Mouse (Mus musculus): Measurements from ENCODE around the gene Gm20388.

Gm20388 gene

DNA sequence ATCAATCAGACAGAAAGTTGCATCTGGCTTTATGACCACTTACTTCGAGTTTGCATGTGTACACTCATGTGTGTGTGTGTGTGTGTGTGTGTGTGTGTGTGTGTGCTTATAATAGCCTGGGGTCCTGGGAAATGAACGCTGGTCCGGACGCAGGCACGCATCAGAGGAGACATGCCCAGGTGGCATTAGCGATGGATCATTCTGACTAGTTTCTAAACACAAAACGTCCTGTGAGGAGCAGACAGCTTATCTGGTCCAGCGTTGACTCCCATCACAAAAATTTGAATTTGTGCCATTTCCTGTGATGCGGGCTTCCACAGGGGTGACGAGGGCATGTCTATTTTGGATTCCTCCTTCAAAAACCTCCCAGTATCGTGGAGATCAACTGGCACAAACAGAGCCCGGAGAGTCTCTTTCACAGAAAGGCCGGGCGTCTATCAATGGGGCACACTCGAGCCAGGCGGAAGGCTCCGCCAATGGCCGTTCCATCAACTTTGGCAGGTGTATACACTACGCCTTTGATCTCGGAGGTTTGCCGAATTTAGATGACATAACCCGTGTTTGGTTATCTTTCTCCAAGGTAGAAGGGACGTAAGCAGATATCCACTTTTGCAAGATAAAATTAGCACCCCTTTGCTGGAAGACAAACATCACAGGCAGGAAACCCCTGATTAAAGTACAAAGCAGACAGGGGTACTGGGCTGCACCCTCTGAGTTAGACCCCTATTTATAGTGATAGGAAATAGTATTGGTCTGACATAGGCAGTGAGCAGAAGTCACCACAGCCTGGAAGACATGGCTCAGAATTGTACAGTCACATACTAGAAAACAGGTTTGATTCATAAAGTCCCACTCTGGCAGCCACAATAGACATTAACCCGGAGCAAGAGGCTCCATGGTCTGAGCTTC lies 965.6 kb downstream of the Gm20388 start:
- no peak for DNase-seq

DNA sequence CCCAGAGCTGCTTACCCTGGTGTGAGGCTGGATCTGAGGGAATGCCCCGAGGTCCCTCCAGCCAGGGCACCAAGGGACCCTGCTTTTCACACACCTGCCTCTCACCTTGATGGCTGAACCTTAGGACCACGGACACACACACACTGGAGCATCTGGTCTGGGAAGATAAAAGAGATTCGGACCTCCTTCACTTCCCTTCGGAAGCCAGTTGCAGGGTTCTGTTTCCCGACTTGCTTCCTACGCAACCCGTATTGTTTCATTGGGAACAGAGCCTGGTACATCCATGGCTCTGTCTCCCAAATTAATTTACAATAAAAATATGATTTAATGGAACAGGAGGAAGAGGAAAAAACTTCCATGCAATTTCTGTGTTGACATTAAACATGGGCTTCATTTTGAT lies 966.4 kb downstream of the Gm20388 start:
- DNase-seq = no peak

DNA sequence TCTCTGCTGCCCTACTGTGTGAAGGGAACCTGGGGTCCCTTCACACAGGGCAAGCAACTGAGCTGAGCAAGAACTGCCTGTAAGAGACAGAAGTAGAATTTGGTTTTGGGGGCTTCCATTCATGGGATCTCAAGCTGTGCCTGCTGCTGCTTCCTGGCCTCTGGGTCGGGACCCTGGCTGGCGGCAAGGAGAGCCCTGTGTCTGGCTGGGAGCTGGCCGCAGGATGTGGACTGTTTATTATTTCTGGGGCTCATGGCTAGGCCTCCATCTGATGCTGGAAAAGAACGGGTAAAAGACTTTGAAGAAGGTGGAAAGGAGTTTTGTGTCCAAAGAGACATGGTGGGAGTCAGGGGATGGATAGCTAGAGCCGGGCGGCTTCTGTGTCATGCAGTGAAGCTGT lies 969.3 kb downstream of the Gm20388 start:
- no peak for DNase-seq

DNA sequence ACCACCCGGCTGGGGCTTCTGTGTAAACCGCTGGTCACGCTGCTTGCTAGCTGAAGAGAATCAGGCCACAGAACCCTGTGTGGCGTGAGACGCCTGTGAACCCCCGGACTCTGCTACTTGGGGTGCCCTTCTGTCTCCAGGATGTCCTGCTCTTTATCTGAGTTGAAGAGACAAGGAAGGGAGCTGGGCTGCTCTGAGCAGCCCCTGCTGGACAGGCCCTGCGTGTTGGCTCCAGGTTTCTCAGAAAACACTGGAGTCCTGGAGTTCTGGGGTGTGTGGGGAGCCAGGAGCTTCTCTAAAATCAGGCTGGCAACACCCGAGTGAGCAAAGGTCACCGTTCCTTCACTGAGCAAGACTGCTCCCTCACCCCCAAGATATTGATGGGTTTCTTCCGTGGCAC lies 971.0 kb downstream of the Gm20388 start:
- DNase-seq = no peak

DNA sequence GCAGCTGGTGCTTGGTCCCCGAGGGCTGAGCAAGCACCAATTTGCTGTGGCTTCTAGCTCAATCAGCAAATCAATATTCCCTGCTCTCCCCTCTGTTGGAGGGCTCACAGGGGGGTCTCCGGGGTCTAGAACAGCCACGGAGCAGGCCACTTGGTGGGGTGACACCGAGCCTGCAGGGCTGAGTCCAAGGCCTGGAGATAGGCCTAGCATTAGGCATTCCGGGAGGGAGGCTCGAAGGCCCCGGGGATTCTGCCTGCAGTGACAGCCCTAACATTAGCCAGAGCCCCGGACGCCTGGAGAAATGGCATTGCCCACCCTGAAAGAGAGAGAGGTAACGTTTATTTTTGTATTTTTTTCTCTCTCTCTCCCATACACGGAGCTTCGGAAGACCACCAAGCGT lies 972.0 kb downstream of the Gm20388 start:
- no peak for DNase-seq

DNA sequence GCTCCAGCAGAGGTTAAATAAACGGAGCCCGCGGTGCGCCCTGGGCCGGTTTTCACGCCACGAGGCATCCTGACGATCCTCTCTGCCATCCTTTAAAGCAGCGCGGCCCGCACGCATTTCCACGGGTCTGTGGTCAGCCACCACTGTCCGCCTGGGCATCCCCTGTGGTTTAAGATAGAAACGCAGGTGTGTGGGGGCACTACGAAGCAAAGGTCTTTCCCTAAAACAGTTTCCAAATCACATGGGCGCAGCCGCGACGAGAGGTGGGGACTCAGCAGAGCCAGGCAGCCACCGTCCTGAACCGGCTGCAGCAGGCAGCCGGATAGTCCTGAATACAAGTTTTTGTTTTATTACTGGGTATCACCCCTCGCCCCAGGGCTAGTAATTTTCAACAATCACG lies 972.7 kb downstream of the Gm20388 start:
- no peak for DNase-seq

DNA sequence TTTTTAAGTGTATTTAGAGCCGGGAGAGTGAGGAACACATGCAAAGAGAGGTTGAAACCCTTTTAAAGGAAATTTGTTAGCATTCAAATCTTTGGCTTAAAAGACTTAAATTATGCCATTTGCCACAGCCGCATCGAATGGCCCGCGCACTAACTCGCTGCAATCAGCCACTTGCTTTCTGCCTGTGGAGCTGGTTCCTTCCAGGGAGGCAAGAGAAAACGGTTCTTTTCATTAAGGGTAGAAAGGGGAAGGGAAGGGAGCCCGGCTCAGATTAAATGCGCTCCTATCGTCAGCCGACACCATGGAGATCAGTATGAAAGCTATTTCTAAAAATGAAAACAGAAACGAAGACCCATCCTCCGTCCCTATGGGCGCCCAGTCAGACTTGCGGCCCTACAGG lies 973.2 kb downstream of the Gm20388 start:
- DNase-seq = no peak

DNA sequence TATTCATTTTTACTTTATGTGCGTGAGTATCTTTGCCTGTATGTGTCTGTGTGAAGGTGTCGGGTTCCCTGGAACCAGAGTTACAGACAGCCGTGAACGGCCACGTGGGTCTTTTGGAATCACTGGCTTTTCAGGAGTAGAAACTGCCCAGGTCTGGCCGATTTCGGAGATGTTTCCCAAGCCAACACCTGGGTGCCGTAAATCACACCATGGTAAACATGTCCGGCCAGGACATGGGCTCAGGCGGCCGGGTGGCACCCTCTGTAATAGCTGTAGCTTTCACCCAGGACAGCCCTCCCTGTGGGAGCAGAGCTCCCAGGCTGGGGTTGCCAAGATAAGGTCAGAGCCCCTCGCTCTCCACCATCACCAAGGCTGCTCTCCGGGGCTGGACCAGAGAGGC lies 974.2 kb downstream of the Gm20388 start:
- DNase-seq = no peak

DNA sequence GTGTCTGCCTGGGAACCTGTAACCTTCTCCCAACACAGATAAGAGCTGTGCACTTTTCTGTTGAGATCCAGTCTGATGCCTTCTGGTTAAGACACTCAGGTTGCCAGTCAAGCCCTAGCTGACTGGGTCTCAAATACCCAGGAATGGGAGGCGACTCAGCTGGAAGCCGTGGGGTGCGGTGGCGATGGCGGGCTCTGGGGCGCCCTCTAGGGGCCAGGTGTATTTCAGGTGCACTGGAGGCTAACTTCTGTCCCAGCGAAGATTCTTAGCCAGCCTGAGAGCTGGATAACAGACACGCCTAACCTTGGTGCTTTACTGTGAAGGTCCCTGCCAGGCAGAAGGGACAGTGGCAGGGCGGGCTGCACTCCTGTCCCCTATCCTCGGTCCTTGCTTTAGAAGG lies 976.6 kb downstream of the Gm20388 start:
- DNase-seq = peak in 1 of 2 experiments; percentile 13

DNA sequence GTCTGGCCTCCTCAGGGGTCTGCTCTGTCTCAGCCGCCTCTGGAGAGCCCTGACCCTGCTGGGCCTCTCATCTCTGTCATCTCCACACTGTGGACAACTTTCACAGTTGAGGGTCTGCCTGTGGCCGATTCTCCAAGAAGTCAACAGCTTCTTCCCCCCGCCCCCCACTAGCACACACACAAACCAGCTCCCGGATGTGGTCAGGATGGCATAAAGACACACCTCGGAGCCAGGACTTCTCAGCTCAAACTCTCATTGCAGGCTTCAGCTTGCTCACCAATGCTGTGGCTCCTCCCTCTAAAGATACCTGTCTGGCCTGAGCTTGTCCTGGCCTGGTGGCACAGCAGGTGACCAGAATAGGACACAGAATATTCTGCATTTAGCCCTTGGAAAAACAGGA lies 977.4 kb downstream of the Gm20388 start:
- DNase-seq = no peak

DNA sequence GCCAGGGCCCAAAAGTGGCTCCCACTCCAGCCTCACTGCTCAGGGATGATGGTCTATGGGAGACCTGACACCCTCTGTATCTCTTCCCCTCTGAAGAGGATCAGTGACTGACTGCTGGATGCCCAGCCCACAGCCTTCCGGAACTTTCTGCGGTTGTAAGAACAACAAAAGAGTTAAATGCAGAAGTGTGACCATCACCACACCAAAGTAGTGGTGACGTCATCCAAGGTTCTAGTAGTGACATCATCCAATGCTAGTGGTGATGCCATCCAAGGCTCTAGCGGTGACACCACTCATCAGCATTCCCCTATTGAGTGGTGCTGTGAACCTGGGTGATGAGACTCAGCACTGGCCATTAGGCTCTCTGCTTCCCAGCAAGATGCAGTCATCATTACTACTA lies 978.5 kb downstream of the Gm20388 start:
- no peak for DNase-seq

DNA sequence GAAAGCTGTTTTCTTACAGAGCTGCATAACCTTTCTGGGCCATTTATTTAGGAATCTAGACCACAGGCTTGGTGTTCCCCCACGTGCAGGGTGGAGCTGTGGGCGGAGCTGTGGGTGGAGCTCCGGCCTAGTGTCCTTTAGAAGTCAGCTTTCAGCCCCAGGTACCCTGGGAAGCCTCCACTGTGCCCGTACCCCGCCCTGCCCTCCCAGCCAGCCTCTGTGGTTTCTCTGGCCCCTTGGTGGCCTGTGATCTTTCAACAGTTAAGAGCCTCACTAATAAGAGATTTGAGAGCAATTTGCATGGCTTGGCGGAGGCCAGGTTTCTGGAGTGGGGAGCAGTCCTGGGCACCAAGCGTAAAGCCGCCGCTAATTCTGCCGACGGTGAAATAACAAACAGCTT lies 979.4 kb downstream of the Gm20388 start:
- no peak for DNase-seq

DNA sequence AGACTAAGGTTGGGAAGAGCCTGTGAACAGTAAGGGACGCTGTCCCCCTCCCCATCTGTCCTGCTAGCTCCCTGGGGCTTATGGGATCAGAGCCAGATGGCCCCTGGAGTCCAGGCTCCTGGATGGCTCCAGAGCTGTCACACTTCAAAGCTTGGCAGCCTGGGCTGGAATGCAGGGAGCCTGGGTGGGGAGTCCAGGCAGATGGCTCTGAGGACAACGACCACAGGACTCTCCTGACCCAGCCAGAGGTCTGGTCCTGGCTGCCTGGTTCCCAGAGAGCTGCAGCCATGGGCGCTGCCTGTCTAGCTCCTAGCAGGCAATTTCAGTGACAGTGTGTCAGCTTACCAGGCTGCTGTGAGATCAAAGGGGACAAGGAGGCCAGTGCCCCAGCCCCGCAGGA lies 984.4 kb downstream of the Gm20388 start:
- no peak for DNase-seq

DNA sequence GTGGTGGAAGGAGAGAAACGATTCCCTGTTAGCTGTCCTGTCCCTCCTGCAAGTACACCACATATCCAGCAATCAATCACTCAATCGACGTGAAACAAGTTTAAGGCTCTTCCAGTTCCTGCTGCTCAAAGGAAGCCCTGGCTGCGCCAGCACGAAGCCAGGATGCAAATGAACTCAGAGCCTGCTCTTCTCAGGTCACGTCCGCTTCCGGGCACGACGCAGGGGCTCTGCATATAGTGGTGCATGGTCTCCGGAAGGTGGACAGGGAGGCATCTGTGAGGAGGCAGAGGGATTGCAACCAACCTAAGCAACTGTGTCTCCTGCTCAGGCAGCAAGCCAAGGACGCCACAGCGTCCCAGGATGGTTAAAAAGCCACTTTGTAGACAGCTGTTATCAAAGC lies 985.0 kb downstream of the Gm20388 start:
- DNase-seq = no peak

DNA sequence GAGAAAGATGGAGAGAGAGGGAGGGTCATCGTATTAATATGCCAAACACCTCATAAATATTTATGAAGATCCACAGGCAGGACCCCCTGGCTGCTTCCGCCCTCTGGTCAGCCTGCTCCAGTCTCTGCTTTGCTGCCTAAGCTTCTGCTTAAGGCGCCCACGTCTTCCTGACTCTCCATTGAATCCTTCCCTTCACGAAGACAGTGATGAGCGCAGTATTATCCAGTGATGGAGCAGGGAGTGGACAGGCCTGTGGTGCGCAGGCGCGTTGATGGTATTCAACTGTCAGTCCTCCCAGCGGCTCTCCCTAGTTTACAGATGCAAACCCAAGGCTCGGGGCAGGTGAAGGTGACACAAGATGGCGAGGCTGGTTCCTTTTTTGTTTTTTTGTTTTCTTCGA lies 985.6 kb downstream of the Gm20388 start:
- no peak for DNase-seq

DNA sequence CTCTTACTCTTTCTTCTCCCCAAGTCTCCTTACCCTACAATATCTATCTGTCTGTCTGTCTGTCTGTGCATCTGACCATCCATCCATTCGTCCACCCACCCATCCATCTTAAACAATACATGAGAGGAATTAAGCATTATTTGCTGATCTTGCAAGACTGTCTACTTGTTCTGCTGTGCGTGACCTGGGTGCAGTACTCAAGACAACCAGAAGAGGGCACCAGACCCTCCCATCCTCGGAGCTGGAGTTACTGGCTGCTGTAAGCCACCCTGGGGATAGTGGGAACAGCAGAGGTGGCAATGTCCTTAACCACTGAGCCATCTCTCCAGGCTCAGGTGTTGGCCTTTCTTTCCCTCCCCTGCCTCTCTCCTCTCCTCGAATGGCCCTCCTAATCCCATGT lies 987.4 kb downstream of the Gm20388 start:
- peak; percentile 14 to 35 for DNase-seq

DNA sequence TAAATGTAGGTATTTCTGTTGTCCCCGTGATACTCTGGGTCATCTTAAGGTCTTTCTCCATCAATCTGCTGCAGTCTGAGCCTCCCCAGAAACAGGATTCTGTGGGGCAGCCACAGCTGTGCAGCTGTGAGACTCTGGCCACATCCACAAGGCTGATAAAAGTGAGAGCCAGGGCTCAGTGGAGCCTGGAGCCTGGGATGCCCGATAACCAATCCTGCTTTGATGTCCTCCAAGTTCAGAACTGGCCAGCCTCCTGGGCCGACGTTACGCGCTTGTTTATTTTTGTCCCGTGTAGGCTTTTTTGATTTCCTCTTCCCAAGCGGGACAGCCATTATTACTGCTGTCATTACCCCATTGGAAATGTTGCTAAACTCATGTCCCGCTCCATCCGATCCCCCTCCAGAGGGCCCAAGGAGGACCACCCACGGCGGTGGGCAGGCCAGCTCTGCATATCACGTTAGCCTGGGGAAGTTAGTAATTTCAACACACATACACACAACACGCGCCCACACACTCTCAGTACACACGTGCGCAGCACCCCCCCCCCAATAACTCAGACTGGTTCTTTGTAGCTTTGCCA lies 988.3 kb downstream of the Gm20388 start:
- no peak for DNase-seq

DNA sequence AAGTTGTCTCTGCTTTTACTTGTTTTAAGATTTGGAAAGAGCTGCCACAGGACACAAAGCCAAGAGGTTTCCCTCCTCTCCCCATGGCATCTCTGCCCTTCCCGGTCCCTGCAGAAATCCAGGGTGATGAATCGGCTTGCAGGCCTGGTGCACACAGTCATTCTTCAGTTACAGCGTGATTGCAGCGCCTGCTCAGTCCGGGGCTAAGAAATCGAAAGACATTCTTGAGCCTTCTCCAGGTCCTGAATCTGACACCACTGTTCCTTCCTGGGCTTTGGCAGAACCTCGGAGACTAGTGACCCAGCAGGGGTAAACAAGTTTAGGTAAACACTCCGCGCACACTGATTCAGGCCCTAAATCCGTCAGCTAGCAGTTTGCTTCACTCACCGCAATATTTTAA lies 991.7 kb downstream of the Gm20388 start:
- no peak for DNase-seq

DNA sequence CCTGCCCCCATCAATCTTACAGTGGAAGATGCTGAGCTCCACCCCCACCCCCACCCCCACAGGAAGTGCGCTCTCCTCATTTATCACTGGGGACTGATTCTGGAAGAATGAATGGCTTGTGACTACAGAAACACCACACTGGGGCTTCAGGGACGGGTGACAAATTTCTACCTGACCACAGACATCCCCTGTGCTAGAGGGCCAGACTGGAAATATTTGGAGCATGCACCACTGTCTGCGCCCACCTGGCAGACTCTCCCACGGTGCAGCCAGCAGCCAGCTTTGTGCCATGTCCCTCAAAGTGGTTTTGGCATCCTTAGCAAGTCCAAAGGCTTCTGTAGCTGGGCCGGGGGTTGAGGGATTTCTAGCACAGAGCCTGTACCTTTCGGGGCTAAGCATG lies 997.0 kb downstream of the Gm20388 start:
- no peak for DNase-seq

DNA sequence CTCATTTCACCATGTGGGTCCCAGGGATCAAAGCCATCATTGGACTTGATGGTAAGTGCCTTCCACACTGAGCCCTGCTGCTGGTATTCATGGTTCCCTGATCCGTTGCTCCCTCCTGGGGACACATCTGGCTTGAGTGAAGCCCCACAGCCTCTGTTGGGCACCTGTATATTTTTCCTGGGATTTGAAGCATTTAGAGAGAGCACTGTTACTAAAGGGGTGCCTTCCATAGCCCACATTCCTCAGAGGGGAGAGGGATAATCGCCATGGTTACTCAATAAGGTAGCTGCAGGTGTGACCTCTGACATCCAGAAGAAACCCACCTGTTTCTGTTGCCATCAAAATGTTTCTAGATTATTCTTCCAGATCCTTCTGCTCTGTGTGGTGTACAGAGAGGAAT lies 1000.3 kb downstream of the Gm20388 start:
- no peak for DNase-seq

DNA sequence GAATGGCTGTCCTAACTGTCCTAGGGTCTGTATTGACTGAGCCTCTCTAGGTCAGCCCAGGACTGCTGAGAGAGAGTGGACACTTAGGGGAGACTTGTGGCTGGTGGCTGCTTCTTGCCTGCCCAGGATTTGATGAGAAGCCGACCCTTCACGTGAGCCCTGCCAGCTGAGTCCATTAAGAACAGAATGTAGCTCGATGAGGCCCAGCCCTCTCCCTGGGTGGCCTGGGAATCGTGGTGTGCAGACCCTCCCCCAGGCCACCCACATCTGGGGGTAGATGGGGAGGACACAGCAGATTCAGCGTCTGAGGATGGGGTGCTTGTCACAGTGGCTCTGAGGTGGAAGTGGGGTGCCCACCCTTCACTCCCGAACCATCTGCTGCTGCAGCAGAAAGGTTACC lies 1001.8 kb downstream of the Gm20388 start:
- no peak for DNase-seq

DNA sequence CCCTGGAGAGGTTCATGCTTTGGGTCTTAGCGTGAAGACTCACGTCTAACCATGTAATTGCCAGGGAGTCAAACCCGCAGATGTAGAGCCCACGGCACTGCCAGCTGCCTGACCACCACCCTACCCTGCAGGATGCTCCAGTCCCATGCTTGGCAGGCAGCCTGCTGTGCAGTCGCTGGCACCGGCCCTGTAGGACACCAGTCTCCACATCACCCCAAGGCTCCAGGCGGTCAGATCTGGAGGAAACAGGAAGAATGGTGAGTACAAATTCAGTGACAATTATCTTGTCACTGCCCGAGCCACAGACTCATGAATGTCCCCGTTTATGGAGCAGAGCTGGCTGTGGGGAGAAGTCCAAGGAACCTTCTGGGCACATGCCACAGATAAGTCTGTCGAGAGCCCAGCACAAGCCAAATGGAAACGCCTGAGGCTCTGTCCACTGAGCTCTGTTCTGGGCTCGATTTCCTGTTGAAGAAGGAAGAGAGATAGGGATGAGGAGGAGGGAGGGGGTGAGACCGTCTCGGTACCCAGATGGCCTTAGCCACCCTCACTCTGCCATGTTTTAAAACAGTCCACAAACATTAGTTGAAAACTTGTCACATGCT lies 1006.3 kb downstream of the Gm20388 start:
- peak in 1 of 2 experiments; percentile 15 for DNase-seq

DNA sequence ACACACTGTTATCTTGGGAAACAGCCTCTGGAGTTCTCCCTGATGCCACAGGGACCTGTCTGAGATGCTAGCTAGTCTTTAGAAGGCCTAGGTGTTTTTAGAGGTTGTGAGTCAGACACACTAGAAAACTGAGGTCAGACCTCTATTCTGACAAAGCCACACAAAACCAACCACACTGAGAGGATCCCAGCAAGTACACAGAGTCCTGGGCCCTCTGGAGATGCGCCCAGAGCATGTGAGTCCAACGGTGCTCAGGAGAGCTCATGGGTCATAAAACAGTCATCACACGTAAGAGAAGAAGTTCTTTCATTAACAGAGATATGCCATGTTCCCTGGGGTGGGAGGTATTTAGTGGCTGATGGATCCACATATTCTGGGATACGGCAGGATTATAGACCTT lies 1009.9 kb downstream of the Gm20388 start:
- DNase-seq = no peak

DNA sequence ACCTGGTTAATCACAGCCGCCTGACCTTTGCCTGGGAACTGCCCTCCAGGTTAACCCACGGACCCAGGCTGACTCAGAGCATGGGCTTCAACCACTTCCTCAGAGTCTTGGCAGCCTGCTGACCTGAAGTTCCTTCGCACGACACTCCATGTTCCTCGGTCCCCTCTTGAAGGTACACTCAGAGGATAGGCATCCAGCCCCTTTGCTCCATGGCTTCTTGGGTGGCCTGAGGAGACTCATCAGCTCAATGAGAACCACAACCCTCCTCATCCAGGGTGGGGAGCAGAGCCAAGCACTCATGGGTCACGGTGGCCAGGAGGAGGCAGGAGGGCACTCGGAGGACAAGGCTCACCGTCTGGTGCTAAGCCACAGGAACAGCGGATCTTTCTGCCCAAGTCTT lies 1015.6 kb downstream of the Gm20388 start:
- DNase-seq = no peak
